Mouse (Mus musculus) large intestine, adult 2 months (tissue): ENCODE results near the gene Tm9sf1. TPM values are rescaled to one million over a fixed set of nuclear protein-coding genes. Genes with fewer than 3 reads are reported as not detected.

Experiments
- DNase-seq: peaks from one replicate; pipeline ENCODE4 v3.0.0-alpha.2; 2012; ENCODE audit warnings: low read depth, low spot score
- WGBS: fragments of 180-500 bp; shearing (Covaris S2); methylation state at CpG from one replicate; pipeline ENCODE4 v1.1.7; 2018; 5-methylcytosine and 5-hydroxymethylcytosine counted together
- polyA plus RNA-seq: library from polyadenylated mRNA; depleted of rRNA; stranded (reverse); fragments of >200 nt; gene quantifications from 2 replicates; pipeline ENCODE4 v1.2.3, GENCODE M21; 2012; rRNA removed

Tm9sf1 gene
- polyA plus RNA-seq, 1 experiment, result 96.9 TPM

DNA sequence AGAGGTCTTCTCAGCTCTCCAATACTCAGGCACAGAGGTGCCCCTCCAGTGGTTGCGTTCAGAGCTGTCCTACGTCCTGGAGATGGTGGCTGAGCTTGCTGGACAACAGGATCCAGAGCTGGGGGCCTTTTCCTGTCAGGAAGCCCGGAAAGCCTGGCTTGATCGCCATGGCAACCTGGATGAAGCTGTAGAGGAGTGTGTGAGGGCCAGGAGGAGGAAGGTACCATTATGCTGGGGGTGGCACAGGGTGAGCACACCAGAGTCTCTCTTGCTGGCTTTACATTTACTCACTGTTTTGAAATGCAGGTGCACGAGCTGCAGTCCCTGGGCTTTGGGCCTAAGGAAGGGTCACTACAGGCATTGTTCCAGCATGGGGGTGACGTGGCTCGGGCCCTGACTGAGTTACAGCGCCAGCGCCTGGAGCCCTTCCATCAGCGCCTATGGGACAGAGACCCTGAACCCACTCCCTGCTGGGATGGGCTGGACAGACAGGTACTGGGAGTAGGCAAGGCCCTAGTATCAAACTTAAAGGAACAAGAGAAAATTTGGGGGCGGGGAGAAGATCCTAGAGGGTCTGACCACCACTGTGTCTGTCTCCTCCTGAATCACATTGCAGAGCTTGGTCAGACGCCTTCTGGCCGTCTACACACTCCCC is 47.4 kb downstream of the Tm9sf1 start:
- no peak for DNase-seq
- 89% methylated on average over 13 of the region's 13 CpGs for WGBS

DNA sequence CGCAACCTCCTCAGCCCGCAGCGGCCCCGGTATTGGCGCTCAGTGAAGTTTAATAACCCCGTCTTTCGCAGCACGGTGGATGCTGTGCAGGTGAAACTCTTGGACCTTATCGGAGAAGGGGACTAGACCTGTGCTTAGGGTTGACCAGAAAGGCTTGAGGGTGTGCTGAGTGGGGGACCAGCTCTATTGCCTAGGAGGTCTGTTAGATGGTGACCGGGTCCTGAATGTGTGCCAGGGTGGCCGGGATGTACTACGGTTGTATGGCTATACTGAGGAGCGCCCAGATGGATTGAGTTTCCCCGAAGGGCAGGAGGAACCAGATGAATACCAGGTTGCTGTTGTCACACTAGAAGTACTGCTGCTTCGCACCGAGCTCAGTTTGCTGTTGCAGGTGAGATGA is 51.4 kb downstream of the Tm9sf1 start:
- DNase-seq, result no peak
- WGBS, result 1% methylated on average over 16 of the region's 16 CpGs

DNA sequence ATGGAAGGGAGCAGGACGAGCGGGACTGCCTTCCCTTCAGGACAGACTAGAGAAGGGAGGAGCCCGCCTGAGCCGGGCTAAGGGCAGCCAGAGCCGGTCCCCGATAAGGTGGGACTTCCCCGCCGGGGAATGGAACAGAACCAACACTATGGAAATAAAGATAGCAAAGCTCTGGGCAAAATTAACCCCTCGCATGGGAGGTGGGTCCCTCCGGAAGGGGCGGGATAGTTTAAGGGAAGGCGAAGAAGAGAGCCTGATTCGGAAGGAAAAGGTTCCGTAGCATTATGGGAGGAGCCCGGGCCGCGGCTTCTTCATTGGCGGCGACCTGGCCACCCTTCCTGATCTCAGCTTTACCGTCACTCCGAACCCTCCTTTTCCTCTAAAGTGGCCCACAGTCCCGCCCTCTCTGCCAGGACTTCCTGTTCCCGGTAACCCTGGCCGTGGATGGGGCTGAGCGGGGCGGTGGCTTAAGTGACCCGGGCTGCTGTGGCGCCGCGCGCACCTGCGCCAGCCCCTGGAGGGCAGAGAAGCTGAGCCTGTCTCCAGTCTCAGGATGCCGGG is 52.2 kb downstream of the Tm9sf1 start, which contains the start of gene Rnf31:
Rnf31 (plus strand) TSS at position 378 of the 561 bp plus-strand sequence.
- no peak for DNase-seq
- 1% methylated on average over 33 of the region's 33 CpGs for WGBS

DNA sequence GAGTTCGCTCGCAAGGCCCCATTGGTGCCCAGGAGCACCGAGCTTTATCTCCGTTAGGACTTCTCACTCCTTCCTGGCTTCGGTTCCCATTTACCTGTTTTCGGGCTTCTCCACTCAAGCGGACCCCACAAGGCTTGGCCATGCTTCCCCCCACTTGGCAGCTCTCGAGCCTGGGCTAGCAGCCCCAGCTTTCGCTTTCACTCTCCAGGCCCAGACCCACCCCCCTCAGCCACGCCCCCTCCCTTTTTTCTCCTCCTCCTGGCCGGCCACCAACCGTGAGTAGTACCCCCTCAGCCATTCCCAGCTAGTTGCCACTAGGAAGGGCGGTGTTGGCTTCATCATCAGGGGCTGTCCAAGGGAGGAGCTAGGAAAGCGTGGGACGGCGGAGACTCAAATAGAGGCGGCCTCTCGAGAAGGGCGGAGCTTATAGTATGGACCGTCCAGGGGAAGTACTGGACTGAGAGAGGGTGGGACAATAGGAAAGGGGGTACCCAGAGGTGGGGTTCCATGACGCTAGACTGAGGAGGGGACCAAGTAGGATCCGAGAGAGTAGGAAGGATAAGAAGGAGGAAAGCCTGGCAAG is 52.8 kb downstream of the Tm9sf1 start, which contains the start of gene Psme2:
Psme2 (minus strand) TSS at position 366 of the 583 bp plus-strand sequence.
- peak; percentile 97 for DNase-seq
- WGBS, result under 1% methylated on average over 22 of the region's 22 CpGs

DNA sequence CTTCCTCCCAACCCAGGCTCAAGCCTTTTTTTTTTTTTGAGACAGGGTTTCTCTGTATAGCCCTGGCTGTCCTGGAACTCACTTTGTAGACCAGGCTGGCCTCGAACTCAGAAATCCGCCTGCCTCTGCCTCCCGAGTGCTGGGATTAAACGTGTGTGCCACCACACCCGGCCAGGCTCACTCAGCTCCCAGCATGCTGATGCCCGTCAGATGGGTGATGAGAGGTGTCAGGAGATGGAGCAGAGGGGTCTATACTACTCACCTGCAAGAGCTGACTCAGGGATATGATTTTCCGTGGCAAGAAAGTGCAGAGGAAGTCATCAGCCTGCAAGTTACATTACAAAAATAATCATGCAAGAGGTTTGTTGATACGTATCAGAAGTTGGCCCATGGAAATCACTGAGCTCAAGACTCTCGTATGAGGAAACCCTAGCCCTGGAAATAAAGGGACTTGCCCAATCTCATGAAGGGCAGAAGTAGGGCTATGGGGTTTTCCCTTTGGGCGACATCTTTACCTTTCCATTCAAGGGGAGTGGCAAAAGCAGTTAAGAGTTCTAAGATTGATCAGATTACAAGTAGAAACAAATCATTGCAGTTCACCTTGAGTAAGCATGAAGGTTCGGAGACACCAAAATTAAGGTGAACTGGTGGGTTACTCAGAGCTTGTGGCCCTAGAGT is 53.7 kb downstream of the Tm9sf1 start:
- WGBS, result 53% methylated on average over 11 of the region's 11 CpGs
- DNase-seq, result no peak

DNA sequence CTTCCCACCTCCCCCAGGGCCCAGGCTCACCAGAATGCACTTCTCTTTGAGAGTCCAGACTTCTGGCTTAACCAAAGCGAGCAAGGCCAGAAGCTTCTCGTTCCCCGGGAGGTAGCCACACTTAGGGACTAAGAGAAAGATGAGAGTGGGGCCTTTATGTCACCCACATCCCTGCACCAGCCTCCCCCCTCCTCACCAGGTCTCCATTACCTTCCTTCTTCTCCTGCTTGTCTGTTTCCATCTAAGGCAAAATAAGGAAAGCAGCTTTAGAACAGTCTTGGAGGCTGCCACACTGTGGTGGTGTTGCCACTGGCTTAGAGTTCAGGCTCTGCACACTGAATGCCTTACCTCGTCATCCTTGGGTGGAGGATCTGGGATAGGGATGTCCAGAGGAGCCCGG is 54.3 kb downstream of the Tm9sf1 start:
- DNase-seq, result no peak
- 93% methylated on average over 5 of the region's 5 CpGs for WGBS

DNA sequence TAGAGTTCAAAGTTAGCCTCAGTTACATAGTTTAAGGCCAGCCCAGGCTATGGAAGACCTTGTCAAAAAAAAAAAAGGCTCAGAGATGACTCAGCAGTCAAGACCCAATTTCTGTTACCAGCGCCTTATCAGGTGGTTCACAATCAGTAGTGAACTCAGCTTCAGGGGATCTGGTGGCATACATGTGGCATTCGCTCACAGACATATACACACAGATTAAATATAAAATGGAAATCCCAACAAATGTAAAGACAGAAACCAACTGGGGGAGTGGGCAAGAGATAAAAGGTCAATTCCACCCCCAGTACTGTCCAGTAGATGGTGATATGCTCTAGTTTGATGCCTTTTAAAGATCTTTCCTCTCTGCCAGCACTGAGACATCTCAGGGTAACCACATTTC is 57.5 kb downstream of the Tm9sf1 start:
- 89% methylated on average over 2 of the region's 2 CpGs for WGBS
- no peak for DNase-seq

Other genes starting within 250 kb of the Tm9sf1 start
- gene Dhrs4, start 165.0 kb downstream of the Tm9sf1 start, polyA plus RNA-seq, result 47.7 and 70.7 TPM in 2 replicates
- gene Carmil3, start 153.2 kb downstream of the Tm9sf1 start, polyA plus RNA-seq, result 1.3 and 1.6 TPM in 2 replicates
- gene Cpne6, start 133.4 kb downstream of the Tm9sf1 start, polyA plus RNA-seq, result 0.10 and 0.15 TPM in 2 replicates
- gene Nrl, start 118.8 kb downstream of the Tm9sf1 start, polyA plus RNA-seq, result not detected in 2 replicates
- gene Pck2, start 103.5 kb downstream of the Tm9sf1 start, polyA plus RNA-seq, result 30.9 and 33.5 TPM in 2 replicates
- gene Dcaf11, start 83.8 kb downstream of the Tm9sf1 start, polyA plus RNA-seq, result 112 and 152 TPM in 2 replicates
- 0.25 and 0.82 TPM in 2 replicates for gene A730061H03Rik, start 83.4 kb downstream of the Tm9sf1 start, polyA plus RNA-seq
- 0.11 and 0.12 TPM in 2 replicates for gene Fitm1, start 68.2 kb downstream of the Tm9sf1 start, polyA plus RNA-seq
- gene Psme1, start 65.7 kb downstream of the Tm9sf1 start, polyA plus RNA-seq, result 250 and 259 TPM in 2 replicates
- gene Emc9, start 58.5 kb downstream of the Tm9sf1 start, polyA plus RNA-seq, result 10.1 and 16.2 TPM in 2 replicates
- gene Psme2, start 52.7 kb downstream of the Tm9sf1 start, polyA plus RNA-seq, result 357 and 385 TPM in 2 replicates
- gene Rnf31, start 52.1 kb downstream of the Tm9sf1 start, polyA plus RNA-seq, result 32.1 and 48.2 TPM in 2 replicates
- 38.5 and 55.1 TPM in 2 replicates for gene Irf9, start 40.2 kb downstream of the Tm9sf1 start, polyA plus RNA-seq
- gene Rec8, start 25.8 kb downstream of the Tm9sf1 start, polyA plus RNA-seq, result 1.3 and 4.7 TPM in 2 replicates
- 39.2 and 46.0 TPM in 2 replicates for gene Ipo4, start 7.8 kb downstream of the Tm9sf1 start, polyA plus RNA-seq
- gene Gm49378, start 5.9 kb downstream of the Tm9sf1 start, polyA plus RNA-seq, result 2.2 and 2.3 TPM in 2 replicates
- gene Tssk4, start 6.4 kb upstream of the Tm9sf1 start, polyA plus RNA-seq, result 1.4 and 2.1 TPM in 2 replicates
- gene Mdp1, start 16.7 kb upstream of the Tm9sf1 start, polyA plus RNA-seq, result 44.6 and 50.6 TPM in 2 replicates
- gene Gmpr2, start 28.1 kb upstream of the Tm9sf1 start, polyA plus RNA-seq, result 17.8 and 18.8 TPM in 2 replicates
- 329 and 342 TPM in 2 replicates for gene Nedd8, start 28.3 kb upstream of the Tm9sf1 start, polyA plus RNA-seq
- gene Tinf2, start 38.0 kb upstream of the Tm9sf1 start, polyA plus RNA-seq, result 16.5 and 22.5 TPM in 2 replicates
- gene Tgm1, start 70.1 kb upstream of the Tm9sf1 start, polyA plus RNA-seq, result 1.0 and 1.1 TPM in 2 replicates
- 34.3 and 42.9 TPM in 2 replicates for gene Rabggta, start 78.5 kb upstream of the Tm9sf1 start, polyA plus RNA-seq
- 78.0 and 141 TPM in 2 replicates for gene Dhrs1, start 101.9 kb upstream of the Tm9sf1 start, polyA plus RNA-seq
- 16.0 and 21.7 TPM in 2 replicates for gene Nop9, start 101.9 kb upstream of the Tm9sf1 start, polyA plus RNA-seq
- gene Cideb, start 114.7 kb upstream of the Tm9sf1 start, polyA plus RNA-seq, result 335 and 566 TPM in 2 replicates
- gene Ltb4r2, start 117.6 kb upstream of the Tm9sf1 start, polyA plus RNA-seq, result 3.5 and 11.3 TPM in 2 replicates
- gene Ltb4r1, start 122.2 kb upstream of the Tm9sf1 start, polyA plus RNA-seq, result 4.9 and 8.2 TPM in 2 replicates
- gene Adcy4, start 140.3 kb upstream of the Tm9sf1 start, polyA plus RNA-seq, result 3.7 and 5.8 TPM in 2 replicates
- 86.5 and 89.2 TPM in 2 replicates for gene Ripk3, start 145.1 kb upstream of the Tm9sf1 start, polyA plus RNA-seq
- gene Nfatc4, start 179.3 kb upstream of the Tm9sf1 start, polyA plus RNA-seq, result 5.7 and 7.3 TPM in 2 replicates
- 1.7 and 2.1 TPM in 2 replicates for gene Nynrin, start 210.2 kb upstream of the Tm9sf1 start, polyA plus RNA-seq
- 0.47 and 0.84 TPM in 2 replicates for gene Cbln3, start 240.6 kb upstream of the Tm9sf1 start, polyA plus RNA-seq
- gene Khnyn, start 241.1 kb upstream of the Tm9sf1 start, polyA plus RNA-seq, result 21.0 and 31.9 TPM in 2 replicates